Mouse (Mus musculus): ENCODE measurements around the gene Clpsl2. TPM values are rescaled to one million over a fixed set of nuclear protein-coding genes. Genes with fewer than 3 reads are reported as not detected.
A peak's percentile ranks its signal among the peaks of the same experiment; 100 is the strongest.

The Clpsl2 gene
- not detected in 2 replicates for polyA plus RNA-seq (2015; fragmentation: Nextera tagmentation; extraction: Ambion mirVana)

DNA sequence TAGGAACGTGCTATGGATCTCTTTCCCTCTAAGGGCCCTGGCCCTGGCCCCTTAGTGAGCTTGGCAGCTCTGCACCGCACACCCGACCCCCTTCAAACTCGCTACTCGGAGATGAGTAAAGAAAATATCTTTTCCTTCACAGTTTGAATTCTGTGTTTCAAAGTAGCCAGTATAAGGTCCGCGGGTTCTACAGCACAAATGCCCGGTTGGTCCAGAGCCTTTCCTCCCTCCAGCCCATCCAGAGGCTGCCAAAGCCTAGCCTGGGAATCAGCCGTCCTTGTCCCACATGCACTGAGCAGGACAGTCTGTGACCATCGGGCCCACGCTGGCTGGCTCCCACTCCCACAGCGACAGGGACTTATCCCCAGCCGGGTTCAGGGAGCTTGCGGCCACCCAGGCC lies at the start of gene Clpsl2:
Clpsl2 (plus strand) TSS at position 301 of the 400 bp plus-strand sequence.
- no peak within 1 kb of the TSS for H3K4me2 ChIP-seq
- no peak within 1 kb of the TSS for H3K9ac ChIP-seq
- no peak within 1 kb of the TSS for H3K4me3 ChIP-seq
- peaks cover 15% of the 10 kb centered on the region for H3K4me1 ChIP-seq
- no peaks in the 10 kb centered on the region; the same call in 1 of the 2 replicates for H3K27me3 ChIP-seq
- no peaks in the 10 kb centered on the region for H3K36me3 ChIP-seq
- 69% methylated on average over 14 of the region's 14 CpGs for WGBS
- no peaks in the 10 kb centered on the region for H3K9me3 ChIP-seq
- no peak for ATAC-seq (ENCODE audit: insufficient number of reproducible peaks, insufficient read depth, low FRiP score, low TSS enrichment, low read depth)
- H3K27ac ChIP-seq, result no peak within 1 kb of the TSS

DNA sequence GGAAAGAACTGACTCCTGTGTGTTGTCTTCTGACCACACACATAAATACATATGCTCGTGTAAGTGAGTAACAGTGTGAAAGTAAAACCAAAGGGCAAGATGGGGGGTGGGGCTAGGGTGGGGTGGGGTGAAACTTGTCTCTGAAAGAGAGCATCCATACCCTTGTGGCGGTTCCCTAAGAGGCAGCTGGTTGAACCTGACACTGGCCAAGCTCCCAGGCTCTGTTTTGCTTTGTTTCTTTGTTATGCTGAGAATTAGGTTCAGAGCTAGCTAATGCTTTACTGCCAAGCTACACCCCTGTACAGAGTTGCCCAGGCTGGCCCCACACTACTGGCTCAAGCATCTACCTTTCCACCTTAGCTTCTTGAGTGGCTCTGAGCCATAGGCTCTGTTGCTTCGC lies 48.7 kb upstream of the Clpsl2 start:
- Histone ChIP-seq H3K36me3 (no peaks in the 10 kb centered on the region), H3K4me2 (no peak overlapping the region), H3K9me3 (0 out of 2 replicates have a peak, but pooled peaks cover 5% of the 10 kb centered on the region), H3K4me3 (no peak overlapping the region), H3K4me1 (no peaks in the 10 kb centered on the region), H3K9ac (no peak overlapping the region), H3K27me3 (no peaks in the 10 kb centered on the region), H3K27ac (no peak overlapping the region)
- WGBS, result 65% methylated on average over 3 of the region's 3 CpGs
- no peak for ATAC-seq (ENCODE audit: insufficient number of reproducible peaks, insufficient read depth, low FRiP score, low TSS enrichment, low read depth)

DNA sequence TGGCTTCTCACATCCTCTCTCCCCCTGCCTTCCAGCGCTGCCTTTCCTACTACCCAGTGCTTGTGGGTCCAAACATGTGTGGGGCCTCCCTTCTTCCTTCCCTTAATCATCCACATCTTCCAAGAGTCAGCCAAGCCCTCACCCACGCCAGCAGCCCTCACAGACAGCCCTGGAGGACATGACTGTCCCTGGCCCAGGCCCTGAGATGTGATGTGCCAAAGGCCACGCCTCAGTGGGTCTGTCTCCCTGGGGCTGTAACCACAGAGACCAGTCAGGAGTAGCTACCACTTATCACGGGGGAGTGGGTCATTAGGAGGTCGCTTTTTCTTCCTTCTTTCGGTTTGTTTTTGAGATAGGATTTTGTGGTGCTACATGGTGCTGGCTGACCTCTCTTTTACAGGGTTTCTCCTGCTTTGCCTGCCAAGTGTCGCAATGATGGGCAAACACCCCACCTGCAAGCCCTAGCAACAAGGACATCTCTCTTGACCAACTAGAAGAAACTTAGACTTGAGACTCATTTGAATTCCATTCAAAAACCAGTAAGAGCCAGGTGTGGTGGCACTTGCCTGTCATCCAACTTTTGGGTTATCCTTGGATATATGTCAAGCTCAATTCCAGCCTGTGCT lies 46.9 kb upstream of the Clpsl2 start:
- 55% methylated on average over 7 of the region's 7 CpGs for WGBS

DNA sequence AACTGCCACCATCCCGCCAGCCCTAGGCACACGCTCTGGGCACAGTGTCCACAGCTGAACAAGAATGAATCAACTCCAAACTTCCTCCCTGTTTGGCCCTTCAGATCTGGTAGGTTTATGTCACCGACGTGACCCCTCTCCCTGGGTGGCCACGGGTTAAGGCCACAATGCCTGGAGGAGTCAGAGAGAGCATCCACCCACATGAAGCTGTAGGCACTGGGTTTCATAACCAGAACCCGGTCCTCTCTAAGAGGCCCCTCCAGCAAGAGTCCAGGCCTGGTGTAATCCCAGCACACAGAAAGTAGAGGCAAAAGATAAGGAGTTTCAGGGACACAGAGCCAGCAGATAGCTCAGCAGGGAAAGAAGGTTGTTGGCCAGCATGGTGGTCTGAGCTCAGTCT lies 45.0 kb upstream of the Clpsl2 start:
- Histone ChIP-seq H3K9ac (no peak overlapping the region), H3K36me3 (no peaks in the 10 kb centered on the region), H3K27ac (no peak overlapping the region), H3K9me3 (no peaks in the 10 kb centered on the region), H3K4me2 (no peak overlapping the region), H3K4me3 (no peak overlapping the region), H3K27me3 (no peaks in the 10 kb centered on the region), H3K4me1 (peaks cover 10% of the 10 kb centered on the region)
- no peak for ATAC-seq (ENCODE audit: insufficient number of reproducible peaks, insufficient read depth, low FRiP score, low TSS enrichment, low read depth)
- WGBS, result 74% methylated on average over 6 of the region's 6 CpGs

More for the DNA sequence above, 46.9 kb upstream of the Clpsl2 start:
- Histone ChIP-seq H3K9me3 (no peaks in the 10 kb centered on the region), H3K27me3 (no peaks in the 10 kb centered on the region), H3K9ac (no peak overlapping the region), H3K4me3 (no peak overlapping the region), H3K36me3 (no peaks in the 10 kb centered on the region), H3K4me1 (peaks cover 5% of the 10 kb centered on the region; the same call in 1 of the 2 replicates), H3K4me2 (no peak overlapping the region), H3K27ac (no peak overlapping the region)
- no peak for ATAC-seq (ENCODE audit: insufficient number of reproducible peaks, insufficient read depth, low FRiP score, low TSS enrichment, low read depth)

DNA sequence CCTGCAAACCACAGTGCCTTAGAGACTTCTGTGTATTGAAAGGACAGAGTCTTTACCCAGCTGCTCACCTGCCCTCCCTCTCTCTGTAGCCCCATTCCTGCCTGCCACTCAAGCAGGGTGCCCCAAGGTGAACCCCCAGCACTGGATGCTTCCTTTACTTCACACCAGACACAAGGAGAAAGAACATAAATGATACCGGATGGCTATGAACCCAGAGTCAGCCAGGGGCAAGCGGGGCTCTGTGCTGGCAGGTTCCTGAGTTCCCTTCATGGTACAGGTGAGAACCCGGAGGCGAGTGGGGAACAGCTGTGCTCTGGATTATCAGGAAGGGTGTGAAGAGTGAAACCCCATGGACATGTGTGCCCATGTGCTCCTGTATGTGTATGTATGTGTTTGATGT lies 43.6 kb upstream of the Clpsl2 start:
- no peaks in the 10 kb centered on the region for H3K9me3 ChIP-seq
- ATAC-seq (ENCODE audit: insufficient number of reproducible peaks, insufficient read depth, low FRiP score, low TSS enrichment, low read depth), result no peak
- no peak overlapping the region for H3K4me3 ChIP-seq
- H3K27me3 ChIP-seq, result no peaks in the 10 kb centered on the region
- H3K4me2 ChIP-seq, result no peak overlapping the region
- H3K9ac ChIP-seq, result no peak overlapping the region
- no peaks in the 10 kb centered on the region for H3K36me3 ChIP-seq
- peaks cover 16% of the 10 kb centered on the region for H3K4me1 ChIP-seq
- 84% methylated on average over 4 of the region's 4 CpGs for WGBS
- no peak overlapping the region for H3K27ac ChIP-seq

DNA sequence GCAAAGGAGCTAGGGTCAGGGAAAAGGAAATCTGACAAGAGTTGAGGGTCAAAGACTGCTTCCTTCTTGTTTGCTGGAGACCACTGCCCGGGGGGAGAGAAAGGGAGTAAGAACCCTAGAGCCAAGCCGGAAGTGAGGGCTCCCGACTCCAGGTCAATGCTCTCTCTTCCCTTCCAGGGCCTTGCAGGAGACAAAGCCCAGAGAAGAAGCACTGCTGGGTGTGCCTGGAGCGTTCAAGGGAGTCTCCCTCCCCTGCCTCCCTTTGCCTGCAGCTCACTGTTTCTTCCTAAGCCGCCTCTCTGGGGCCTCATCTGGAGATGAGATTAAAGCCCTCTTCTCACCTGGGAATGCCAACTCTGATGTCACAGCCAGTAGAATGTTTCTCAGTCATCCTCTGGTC lies 42.3 kb upstream of the Clpsl2 start:
- Histone ChIP-seq H3K4me3 (no peak overlapping the region), H3K36me3 (no peaks in the 10 kb centered on the region), H3K27ac (no peak overlapping the region), H3K27me3 (no peaks in the 10 kb centered on the region), H3K9me3 (no peaks in the 10 kb centered on the region), H3K9ac (peak overlapping the region; percentile 44; the same call in 1 of the 2 replicates), H3K4me2 (no peak overlapping the region), H3K4me1 (peaks cover 25% of the 10 kb centered on the region)
- ATAC-seq (ENCODE audit: insufficient number of reproducible peaks, insufficient read depth, low FRiP score, low TSS enrichment, low read depth), result no peak
- 11% methylated on average over 5 of the region's 5 CpGs for WGBS

DNA sequence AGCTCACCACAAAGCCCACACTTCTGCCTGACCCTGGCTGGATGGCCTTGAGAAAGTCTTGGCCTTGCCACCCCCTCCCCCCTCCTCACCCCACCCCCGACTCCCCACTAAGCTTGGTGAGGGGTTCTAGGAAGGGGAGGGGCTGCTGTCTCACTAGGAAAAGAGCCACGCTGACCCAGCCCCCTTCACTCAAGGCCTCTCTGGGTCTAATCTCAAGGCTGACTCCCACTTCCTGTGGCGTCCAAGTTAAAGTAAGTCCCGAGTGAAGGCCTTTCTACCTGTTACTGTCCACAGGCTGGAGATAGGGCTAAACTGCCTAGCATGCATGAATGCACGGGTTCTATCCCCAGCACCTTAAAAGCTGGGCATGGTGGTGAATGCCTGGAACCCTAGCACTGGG lies 41.7 kb upstream of the Clpsl2 start:
- H3K4me1 ChIP-seq, result peaks cover 28% of the 10 kb centered on the region
- H3K27me3 ChIP-seq, result no peaks in the 10 kb centered on the region
- peak overlapping the region; percentile 44; the same call in 1 of the 2 replicates for H3K9ac ChIP-seq
- no peak overlapping the region for H3K4me2 ChIP-seq
- H3K4me3 ChIP-seq, result no peak overlapping the region
- 27% methylated on average over 5 of the region's 5 CpGs for WGBS
- no peaks in the 10 kb centered on the region for H3K9me3 ChIP-seq
- no peaks in the 10 kb centered on the region for H3K36me3 ChIP-seq
- H3K27ac ChIP-seq, result no peak overlapping the region
- no peak for ATAC-seq (ENCODE audit: insufficient number of reproducible peaks, insufficient read depth, low FRiP score, low TSS enrichment, low read depth)

DNA sequence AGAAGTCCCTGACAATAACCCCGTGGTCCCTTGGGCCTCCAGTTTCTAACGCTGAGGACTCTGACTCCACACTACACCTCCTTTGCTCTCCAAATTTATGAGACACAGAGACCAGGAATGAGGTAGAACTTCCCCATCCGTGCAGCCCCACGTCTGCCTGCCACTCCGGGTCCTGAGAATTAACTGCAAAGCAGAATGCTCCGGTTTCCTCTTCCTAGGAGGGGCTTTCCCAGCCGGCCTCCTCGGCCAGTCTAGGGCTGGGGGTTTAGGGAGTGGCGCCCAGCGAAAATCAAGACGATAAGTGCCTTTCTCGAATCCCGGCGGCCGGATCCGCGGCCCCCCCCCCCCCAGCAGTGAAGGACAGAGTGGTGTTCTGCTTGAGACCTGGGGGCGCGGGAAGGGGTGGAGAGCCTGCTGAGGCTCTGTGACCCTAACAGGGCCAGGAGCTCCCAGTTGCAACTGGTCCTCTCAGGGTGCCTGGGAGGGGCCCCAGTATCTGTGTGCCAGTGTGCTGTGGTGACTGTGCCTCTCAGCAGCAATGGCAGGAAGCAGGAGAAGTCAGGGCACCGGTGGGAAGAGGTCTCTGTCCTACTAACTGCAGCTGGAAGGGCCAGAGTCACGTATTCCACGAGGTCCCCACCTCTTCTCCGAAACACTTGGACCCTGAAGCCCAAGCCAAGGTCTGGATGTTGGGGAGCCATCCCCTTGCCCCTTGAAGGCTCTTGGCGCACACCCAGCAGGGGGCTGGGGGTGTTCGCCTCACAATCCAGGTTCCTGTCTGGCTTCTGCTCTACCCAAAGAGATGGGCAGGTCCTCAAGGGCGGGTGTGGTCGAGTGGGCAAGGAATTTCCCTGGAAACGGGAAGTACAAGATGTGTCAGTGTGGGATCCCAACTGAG lies 38.5 kb upstream of the Clpsl2 start:
- peak overlapping the region; percentile 69 for H3K27ac ChIP-seq
- 0 out of 2 replicates have a peak, but pooled peaks have one; percentile 8 for ATAC-seq (ENCODE audit: insufficient number of reproducible peaks, insufficient read depth, low FRiP score, low TSS enrichment, low read depth)
- peaks cover 33% of the 10 kb centered on the region for H3K4me1 ChIP-seq
- H3K9me3 ChIP-seq, result no peaks in the 10 kb centered on the region
- H3K4me3 ChIP-seq, result peak overlapping the region; percentile 24
- H3K36me3 ChIP-seq, result no peaks in the 10 kb centered on the region
- peaks cover under 1% of the 10 kb centered on the region; the same call in 1 of the 2 replicates for H3K27me3 ChIP-seq
- peak overlapping the region; percentile 58 for H3K4me2 ChIP-seq
- H3K9ac ChIP-seq, result peak overlapping the region; percentile 61
- WGBS, result 7% methylated on average over 28 of the region's 28 CpGs

DNA sequence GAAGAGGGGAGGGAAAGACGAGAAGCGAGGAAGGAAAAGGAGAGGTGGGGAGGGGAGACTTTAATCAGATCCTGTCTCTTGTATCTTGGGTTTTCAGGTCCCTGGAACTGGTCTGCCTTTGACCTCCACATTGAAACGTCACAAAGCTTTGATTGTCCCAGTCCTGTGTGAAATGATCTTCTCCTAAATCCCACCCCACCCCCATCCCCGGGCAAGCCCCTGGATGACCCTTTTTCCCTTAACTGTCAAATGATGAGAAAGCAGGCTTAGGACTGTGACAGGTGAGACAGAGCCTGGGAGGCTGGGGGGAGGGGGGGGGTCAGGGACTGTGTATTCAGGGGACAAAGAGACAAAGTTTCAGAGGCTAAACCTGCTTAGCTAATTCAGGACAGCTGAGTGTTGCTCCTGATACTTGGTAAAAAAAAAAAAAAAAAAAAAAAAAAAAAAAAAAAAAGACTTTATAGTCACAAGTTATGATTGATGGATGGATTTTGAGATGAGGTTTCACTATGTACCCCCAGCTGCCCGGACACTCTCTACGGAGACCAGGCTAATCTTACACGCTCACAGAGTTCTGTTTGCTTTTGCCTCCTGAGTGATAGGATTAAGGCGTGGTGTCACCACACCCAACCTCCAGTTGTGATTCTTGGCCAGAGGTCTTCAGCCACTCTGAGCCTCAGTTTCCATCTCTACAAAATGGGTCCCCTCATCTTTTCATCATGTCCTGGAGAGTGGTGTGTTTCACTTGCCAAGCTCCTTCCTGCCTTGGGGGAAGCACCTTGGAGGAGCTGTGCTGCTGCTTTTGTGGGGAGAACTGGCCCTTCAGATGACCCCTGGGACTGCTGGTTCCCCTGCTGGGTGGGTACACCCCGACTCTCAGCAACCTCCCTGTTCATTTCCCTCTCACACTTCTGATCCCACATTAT lies 37.3 kb upstream of the Clpsl2 start:
- no peak for ATAC-seq (ENCODE audit: insufficient number of reproducible peaks, insufficient read depth, low FRiP score, low TSS enrichment, low read depth)
- H3K27ac ChIP-seq, result no peak overlapping the region

DNA sequence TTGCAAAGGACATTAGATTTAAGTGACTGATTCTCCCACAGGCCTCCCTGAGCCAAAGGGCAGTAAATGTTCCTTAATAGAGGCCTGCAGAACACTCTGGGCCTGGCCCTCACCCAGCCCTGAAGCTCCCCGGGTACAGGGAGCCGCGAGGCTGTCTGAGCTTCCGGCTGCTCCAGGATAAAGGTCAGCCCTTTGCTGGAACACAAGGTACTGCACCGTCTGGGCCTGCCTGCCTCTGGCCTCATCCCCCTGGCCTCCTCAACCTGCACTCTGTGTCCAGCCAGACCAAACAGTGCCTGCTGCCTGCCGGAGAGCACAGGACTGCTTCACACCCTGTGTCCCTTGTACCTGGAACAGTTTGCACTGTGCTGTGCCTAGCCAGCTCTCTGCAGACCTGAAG lies 36.5 kb upstream of the Clpsl2 start:
- no peak for ATAC-seq (ENCODE audit: insufficient number of reproducible peaks, insufficient read depth, low FRiP score, low TSS enrichment, low read depth)
- H3K36me3 ChIP-seq, result no peaks in the 10 kb centered on the region
- no peak overlapping the region for H3K27ac ChIP-seq
- WGBS, result 38% methylated on average over 6 of the region's 6 CpGs
- H3K9ac ChIP-seq, result 0 out of 2 replicates have a peak overlapping the region, but pooled peaks have one; percentile 32
- no peak overlapping the region for H3K4me2 ChIP-seq
- no peak overlapping the region for H3K4me3 ChIP-seq
- H3K9me3 ChIP-seq, result no peaks in the 10 kb centered on the region
- H3K27me3 ChIP-seq, result peaks cover 4% of the 10 kb centered on the region; the same call in 1 of the 2 replicates
- H3K4me1 ChIP-seq, result peaks cover 34% of the 10 kb centered on the region

More for the DNA sequence above, 37.3 kb upstream of the Clpsl2 start:
- Histone ChIP-seq H3K4me3 (no peak overlapping the region), H3K4me1 (peaks cover 34% of the 10 kb centered on the region), H3K9me3 (no peaks in the 10 kb centered on the region), H3K27me3 (peaks cover 4% of the 10 kb centered on the region; the same call in 1 of the 2 replicates), H3K36me3 (no peaks in the 10 kb centered on the region), H3K4me2 (peak overlapping the region; percentile 58; the same call in 1 of the 2 replicates), H3K9ac (0 out of 2 replicates have a peak overlapping the region, but pooled peaks have one; percentile 32)
- 28% methylated on average over 9 of the region's 9 CpGs for WGBS

DNA sequence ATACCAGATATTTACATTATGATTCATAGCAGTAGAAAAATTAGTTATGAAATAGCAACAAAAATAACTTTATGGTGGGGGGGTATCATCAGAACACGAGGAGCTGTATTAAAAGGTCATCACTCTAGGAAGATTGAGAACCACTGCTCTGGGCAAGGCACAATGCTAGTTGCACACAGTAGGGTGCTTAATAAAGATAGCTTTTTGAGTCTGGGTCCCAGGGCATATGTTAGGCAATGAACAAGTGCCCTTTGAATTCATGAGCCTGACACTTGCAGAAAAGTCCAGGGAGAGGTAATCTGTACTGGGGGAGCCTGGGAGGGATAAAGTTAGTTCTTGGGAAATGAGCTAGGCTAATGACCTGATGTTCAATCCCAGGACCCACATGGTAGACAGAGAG lies 35.9 kb upstream of the Clpsl2 start:
- ATAC-seq (ENCODE audit: insufficient number of reproducible peaks, insufficient read depth, low FRiP score, low TSS enrichment, low read depth), result no peak
- Histone ChIP-seq H3K4me3 (no peak overlapping the region), H3K36me3 (no peaks in the 10 kb centered on the region), H3K27me3 (peaks cover 4% of the 10 kb centered on the region; the same call in 1 of the 2 replicates), H3K4me1 (peaks cover 38% of the 10 kb centered on the region), H3K9ac (no peak overlapping the region), H3K27ac (no peak overlapping the region), H3K4me2 (no peak overlapping the region), H3K9me3 (no peaks in the 10 kb centered on the region)
- 67% methylated on average over 1 of the region's 1 CpGs for WGBS
